Comparison of ENCODE assay signal across 7 mouse cellular contexts in the genomic region with DNA sequence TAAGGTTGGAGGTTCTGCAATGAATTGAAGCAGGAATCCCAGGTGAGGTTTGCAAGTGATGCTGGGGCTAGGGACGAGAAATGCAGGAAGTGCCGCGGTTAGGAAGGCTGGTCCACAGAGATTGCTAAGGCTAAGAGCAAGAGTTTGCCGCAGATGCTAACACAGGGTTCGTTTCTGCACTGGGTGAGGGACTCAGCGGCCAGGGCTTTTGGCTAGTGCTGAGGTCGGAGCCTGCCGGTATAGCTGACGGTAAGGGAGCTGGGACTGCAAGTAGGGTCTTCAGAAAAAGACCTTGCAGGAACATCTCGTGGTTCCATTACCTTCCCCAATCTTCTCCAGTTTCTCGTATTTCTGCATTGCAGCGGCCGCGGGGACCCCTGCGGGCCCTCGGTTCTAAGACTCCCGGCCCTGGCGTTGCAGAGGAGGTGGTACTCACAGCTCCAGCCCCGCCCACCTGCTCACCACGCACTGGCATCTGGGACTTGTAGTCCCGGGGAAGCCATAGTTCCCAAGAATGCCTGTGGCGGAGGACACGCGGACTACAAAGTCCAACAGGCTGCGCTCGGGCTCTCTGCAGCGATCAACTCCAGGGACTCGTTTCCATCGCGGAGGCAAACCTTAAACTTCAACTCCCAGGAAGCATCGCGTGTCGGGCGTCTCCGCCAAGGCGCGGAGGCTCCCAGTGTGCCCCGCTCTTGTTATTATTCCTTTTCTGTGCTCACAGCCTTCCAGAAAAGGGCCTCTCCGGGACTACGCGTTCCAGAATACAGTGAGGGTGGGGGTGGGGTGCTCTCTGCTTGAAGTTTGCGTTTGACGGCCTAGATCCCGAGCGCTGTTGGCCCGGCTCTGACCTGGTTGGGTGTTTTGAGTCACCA. TPM values are rescaled to one million over a fixed set of nuclear protein-coding genes. Genes with fewer than 3 reads are reported as not detected.
DNase-seq lines count a peak whose midpoint lies in the region; ATAC-seq and TF ChIP-seq lines count a peak whose summit lies in the region.

Cdk5 (minus strand) TSS at position 402 of the 875 bp plus-strand sequence.
Slc4a2 (plus strand) TSS at position 709 of the 875 bp plus-strand sequence.

- H3K9ac ChIP-seq in intestine, postnatal 0 days (ENCODE audit: low read depth, low read length): peak within 1 kb of the TSS; percentile 63
- peak within 1 kb of the TSS; percentile 75 for H3K9ac ChIP-seq in midbrain, embryonic 12.5 days (replicated peaks)

- peak within 1 kb of the TSS; percentile 90 for H3K27ac ChIP-seq in embryonic facial prominence, embryonic 10.5 days (replicated peaks)
- peak within 1 kb of the TSS; percentile 96 for H3K27ac ChIP-seq in intestine, postnatal 0 days (ENCODE audit: low read depth, low read length)
- H3K27ac ChIP-seq in midbrain, embryonic 12.5 days (replicated peaks): peak within 1 kb of the TSS; percentile 91
- H3K27ac ChIP-seq in small intestine, adult 2 months (ENCODE audit: insufficient read depth, low read depth, low read length): peak within 1 kb of the TSS; percentile 97

- intact Hi-C loops in left cerebral cortex, postnatal 4 days (cut with DNase I): no loop called here

- TF ChIP-seq POLR2A in small intestine, adult 2 months (IDR thresholded peaks at IDR 0.05; ENCODE audit: low read depth, low read length): peak; percentile 89

- H3K27me3 ChIP-seq in embryonic facial prominence, embryonic 10.5 days (replicated peaks; ENCODE audit: low read depth, poor library complexity, severe bottlenecking): peaks cover 24% of the 10 kb centered on the region
- H3K27me3 ChIP-seq in intestine, postnatal 0 days (replicated peaks; ENCODE audit: control insufficient read depth, insufficient read depth, low read length): no peaks in the 10 kb centered on the region
- H3K27me3 ChIP-seq in midbrain, embryonic 12.5 days: peaks cover 17% of the 10 kb centered on the region
- H3K27me3 ChIP-seq in small intestine, adult 2 months (ENCODE audit: control insufficient read depth, insufficient read depth, low read length): no peaks in the 10 kb centered on the region

- TF ChIP-seq CTCF in intestine, postnatal 0 days (IDR thresholded peaks at IDR 0.05; ENCODE audit: low read depth): 0 out of 2 replicates have a peak, but pooled peaks have one; percentile 7
- TF ChIP-seq CTCF in small intestine, adult 2 months (IDR thresholded peaks at IDR 0.05; ENCODE audit: extremely low read depth, insufficient read length, insufficient replicate concordance, low read depth, low read length): 0 out of 2 replicates have a peak, but pooled peaks have one; percentile 22

- no peaks in the 10 kb centered on the region for H3K9me3 ChIP-seq in embryonic facial prominence, embryonic 10.5 days
- no peaks in the 10 kb centered on the region for H3K9me3 ChIP-seq in intestine, postnatal 0 days (ENCODE audit: control insufficient read depth)
- H3K9me3 ChIP-seq in midbrain, embryonic 12.5 days: no peaks in the 10 kb centered on the region

- H3K36me3 ChIP-seq in embryonic facial prominence, embryonic 10.5 days (replicated peaks): peaks cover 35% of the 10 kb centered on the region
- peaks cover 30% of the 10 kb centered on the region; the same call in 1 of the 2 replicates for H3K36me3 ChIP-seq in intestine, postnatal 0 days (ENCODE audit: control insufficient read depth, insufficient read depth)
- H3K36me3 ChIP-seq in midbrain, embryonic 12.5 days: peaks cover 26% of the 10 kb centered on the region
- peaks cover 5% of the 10 kb centered on the region; the same call in 1 of the 2 replicates for H3K36me3 ChIP-seq in small intestine, adult 2 months (ENCODE audit: control insufficient read depth, insufficient read depth, low read length)

- under 1% methylated on average over 46 of the region's 46 CpGs for WGBS in embryonic facial prominence, embryonic 10.5 days
- under 1% methylated on average over 46 of the region's 46 CpGs for WGBS in intestine, postnatal 0 days
- WGBS in midbrain, embryonic 12.5 days: under 1% methylated on average over 46 of the region's 46 CpGs
- WGBS in small intestine, adult 2 months: under 1% methylated on average over 46 of the region's 46 CpGs

- peak within 1 kb of the TSS; percentile 80 for H3K4me3 ChIP-seq in embryonic facial prominence, embryonic 10.5 days
- H3K4me3 ChIP-seq in intestine, postnatal 0 days (ENCODE audit: low read depth, low read length): peak within 1 kb of the TSS; percentile 75
- peak within 1 kb of the TSS; percentile 62 for H3K4me3 ChIP-seq in midbrain, embryonic 12.5 days
- H3K4me3 ChIP-seq in small intestine, adult 2 months (ENCODE audit: low read depth, low read length): peak within 1 kb of the TSS; percentile 73

- H3K4me2 ChIP-seq in intestine, postnatal 0 days (replicated peaks; ENCODE audit: low read depth): peak within 1 kb of the TSS; percentile 84
- peak within 1 kb of the TSS; percentile 85 for H3K4me2 ChIP-seq in midbrain, embryonic 12.5 days (replicated peaks)

- H3K4me1 ChIP-seq in embryonic facial prominence, embryonic 10.5 days: peaks cover 55% of the 10 kb centered on the region
- peaks cover 10% of the 10 kb centered on the region for H3K4me1 ChIP-seq in intestine, postnatal 0 days (replicated peaks; ENCODE audit: control insufficient read depth, insufficient read depth, low read length)
- peaks cover 50% of the 10 kb centered on the region for H3K4me1 ChIP-seq in midbrain, embryonic 12.5 days
- peaks cover 26% of the 10 kb centered on the region for H3K4me1 ChIP-seq in small intestine, adult 2 months (ENCODE audit: control insufficient read depth, insufficient read depth, insufficient read length, low read length)

- DNase-seq in adrenal gland, postnatal 10 days: peak; percentile 97
- DNase-seq in embryonic facial prominence, embryonic 10.5 days (ENCODE audit: low spot score): peak; percentile 98
- peak; percentile 96 for DNase-seq in gonadal fat pad, adult 2 months (ENCODE audit: low read depth)
- DNase-seq in left cerebral cortex, postnatal 4 days: peak; percentile 99

- ATAC-seq in intestine, postnatal 0 days: peak; percentile 87
- ATAC-seq in midbrain, embryonic 12.5 days (ENCODE audit: low FRiP score, low read depth): peak; percentile 92

RNA-seq across cellular contexts. Expression of gene Cdk5, which starts in this region (rescaled TPM):
- total RNA-seq in adrenal gland, postnatal 10 days (2021): 10 to 100 TPM; 37.9 to 41.3 TPM
- 46.9 and 50.7 TPM in 2 replicates for polyA plus RNA-seq in embryonic facial prominence, embryonic 10.5 days (2016; fragmentation: Nextera tagmentation; extraction: Ambion mirVana)
- 70.5 and 94.8 TPM in 2 replicates for polyA plus RNA-seq in gonadal fat pad, adult 2 months (2012; rRNA removed)
- polyA plus RNA-seq in intestine, postnatal 0 days (2015; fragmentation: Nextera tagmentation; extraction: Ambion mirVana): 28.4 and 29.9 TPM in 2 replicates
- total RNA-seq in left cerebral cortex, postnatal 4 days (2021): 100 to 1,000 TPM; 122 to 132 TPM
- 64.1 and 76.9 TPM in 2 replicates for polyA plus RNA-seq in midbrain, embryonic 12.5 days (2016; fragmentation: Nextera tagmentation; extraction: Ambion mirVana)
- 34.0 and 64.7 TPM in 2 replicates for polyA plus RNA-seq in small intestine, adult 2 months (2012; rRNA removed)

RNA-seq across cellular contexts. Expression of gene Slc4a2, which starts in this region (rescaled TPM):
- 10 to 100 TPM; 58.7 to 60.9 TPM for total RNA-seq in adrenal gland, postnatal 10 days (2021)
- polyA plus RNA-seq in embryonic facial prominence, embryonic 10.5 days (2016; fragmentation: Nextera tagmentation; extraction: Ambion mirVana): 35.1 and 38.4 TPM in 2 replicates
- 60.6 and 67.9 TPM in 2 replicates for polyA plus RNA-seq in gonadal fat pad, adult 2 months (2012; rRNA removed)
- polyA plus RNA-seq in intestine, postnatal 0 days (2015; fragmentation: Nextera tagmentation; extraction: Ambion mirVana): 29.9 and 30.1 TPM in 2 replicates
- 10 to 100 TPM; 26.9 to 30.4 TPM for total RNA-seq in left cerebral cortex, postnatal 4 days (2021)
- 32.7 and 35.7 TPM in 2 replicates for polyA plus RNA-seq in midbrain, embryonic 12.5 days (2016; fragmentation: Nextera tagmentation; extraction: Ambion mirVana)
- 51.4 and 90.6 TPM in 2 replicates for polyA plus RNA-seq in small intestine, adult 2 months (2012; rRNA removed)

Comparison
In these comparisons a context has a peak if more than half of its experiments do, and no peak if none do; other contexts are left out.
1. Peak in every context shown above with its lines: DNase-seq, ATAC-seq, H3K4me3 ChIP-seq and H3K27ac ChIP-seq.